Mouse (Mus musculus): Measurements from ENCODE around the gene Sorcs2.

DNA sequence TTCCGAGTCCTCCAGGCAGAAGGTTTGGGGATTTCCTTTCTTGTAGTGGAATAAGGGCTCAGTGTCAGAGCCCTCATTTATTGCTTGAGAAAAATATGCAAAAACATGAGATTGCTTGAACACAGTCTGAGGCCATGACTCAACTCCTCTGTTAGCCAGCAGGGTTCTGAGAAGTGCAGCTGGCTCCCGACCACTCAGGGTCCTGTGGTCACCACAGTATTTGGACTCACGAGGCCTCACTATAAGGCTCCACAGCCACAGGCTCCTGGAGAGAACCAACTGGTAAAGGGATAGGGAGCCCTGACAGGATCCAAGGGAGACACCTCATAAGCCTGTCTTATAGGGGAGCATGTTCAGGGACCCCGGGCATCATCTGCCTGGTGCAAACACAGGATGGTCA lies 15.2 kb downstream of the Sorcs2 start:
- TF ChIP-seq POLR2A (IDR thresholded peaks at IDR 0.05; ENCODE audit: insufficient read depth, low read depth, low read length) (no peak), CTCF (IDR thresholded peaks at IDR 0.05; ENCODE audit: insufficient read depth, low read depth, low read length) (no peak)

Data from olfactory bulb, adult 2 months (tissue).